Mouse (Mus musculus) lung, postnatal 4 days (tissue): Measurements from ENCODE around the gene Gdpgp1.

ENCODE experiments used
- DNase-seq, 2 experiments: peaks; one replicate each; pipeline ENCODE4 v3.0.0; 2021

Gdpgp1 gene

GRCm38 (mm10) chr7:80227065-80227464, 5.6 kb upstream of the Gdpgp1 start:
- no peak for DNase-seq

GRCm38 (mm10) chr7:80230196-80230595, 2.5 kb upstream of the Gdpgp1 start:
- no peak for DNase-seq

GRCm38 (mm10) chr7:80231971-80232488, 635 bp upstream of the Gdpgp1 start:
- no peak for DNase-seq

GRCm38 (mm10) chr7:80233799-80234198, 1.1 kb downstream of the Gdpgp1 start:
- DNase-seq: no peak

- no peak for DNase-seq
These were observed 5.9 kb downstream of the Gdpgp1 start for GRCm38 (mm10) chr7:80238542-80238941.

GRCm38 (mm10) chr7:80241661-80242060, 9.0 kb downstream of the Gdpgp1 start:
- no peak for DNase-seq

GRCm38 (mm10) chr7:80244851-80245250, 12.2 kb downstream of the Gdpgp1 start:
- DNase-seq: no peak

- DNase-seq: peak; percentile 98 to 99
These were observed 13.6 kb downstream of the Gdpgp1 start, which contains the start of gene Ttll13 for GRCm38 (mm10) chr7:80246148-80246721. Ttll13 (plus strand) TSS chr7:80246376.

GRCm38 (mm10) chr7:80246859-80247258, 14.2 kb downstream of the Gdpgp1 start:
- DNase-seq: no peak

- DNase-seq: no peak
These were observed 19.8 kb downstream of the Gdpgp1 start for GRCm38 (mm10) chr7:80252437-80252836.

GRCm38 (mm10) chr7:80252886-80253285, 20.2 kb downstream of the Gdpgp1 start:
- DNase-seq: no peak

GRCm38 (mm10) chr7:80255981-80256380, 23.3 kb downstream of the Gdpgp1 start:
- DNase-seq: no peak

GRCm38 (mm10) chr7:80257706-80258105, 25.0 kb downstream of the Gdpgp1 start:
- no peak for DNase-seq

GRCm38 (mm10) chr7:80260625-80261371, 28.1 kb downstream of the Gdpgp1 start, which contains the start of gene Ngrn:
Ngrn (plus strand) TSS chr7:80261215.
- peak; percentile 89 to 90 for DNase-seq

GRCm38 (mm10) chr7:80261372-80261990, 28.8 kb downstream of the Gdpgp1 start:
- no peak for DNase-seq

- DNase-seq: no peak
These were observed 31.9 kb downstream of the Gdpgp1 start for GRCm38 (mm10) chr7:80264606-80265005.

GRCm38 (mm10) chr7:80267764-80268163, 35.1 kb downstream of the Gdpgp1 start:
- DNase-seq: no peak

GRCm38 (mm10) chr7:80268897-80269750, 36.5 kb downstream of the Gdpgp1 start, which contains the start of gene Vps33b:
Vps33b (plus strand) TSS chr7:80269649.
- DNase-seq: peak; percentile 97

GRCm38 (mm10) chr7:80269751-80270255, 37.1 kb downstream of the Gdpgp1 start:
- DNase-seq: no peak

- no peak for DNase-seq
These were observed 40.8 kb downstream of the Gdpgp1 start for GRCm38 (mm10) chr7:80273456-80273855.

GRCm38 (mm10) chr7:80276374-80276773, 43.7 kb downstream of the Gdpgp1 start:
- DNase-seq: no peak

- no peak for DNase-seq
These were observed 47.4 kb downstream of the Gdpgp1 start for GRCm38 (mm10) chr7:80280032-80280431.
